Mouse (Mus musculus) embryo, embryonic 9.5 days (tissue): ENCODE results near the gene C1rl.
"Not testable (repeated sequence)": the region's sequence is repeated elsewhere in the genome, so short reads cannot be mapped to it uniquely, and the experiment has no call there.

Experiments
- DNase-seq: peaks from one replicate; pipeline ENCODE4 v3.0.0-alpha.2; 2017; ENCODE audit errors: extremely low spot score

Gene C1rl

GRCm38 (mm10) chr6:124472801-124473200 lies 20.1 kb upstream of the C1rl start:
- no peak for DNase-seq

- no peak for DNase-seq
Measured at GRCm38 (mm10) chr6:124474621-124475020, 18.3 kb upstream of the C1rl start.

GRCm38 (mm10) chr6:124475335-124476075 lies 17.4 kb upstream of the C1rl start:
- not testable (repeated sequence) for DNase-seq

GRCm38 (mm10) chr6:124476216-124476615 lies 16.7 kb upstream of the C1rl start:
- DNase-seq = no peak

- no peak for DNase-seq
Measured at GRCm38 (mm10) chr6:124476796-124477195, 16.1 kb upstream of the C1rl start.

- DNase-seq = no peak
Measured at GRCm38 (mm10) chr6:124477221-124477655, 15.7 kb upstream of the C1rl start.

GRCm38 (mm10) chr6:124477922-124478651 lies 14.8 kb upstream of the C1rl start:
- DNase-seq = no peak

GRCm38 (mm10) chr6:124478874-124479572 lies 13.9 kb upstream of the C1rl start:
- no peak for DNase-seq

GRCm38 (mm10) chr6:124479573-124479930 lies 13.4 kb upstream of the C1rl start:
- no peak for DNase-seq

GRCm38 (mm10) chr6:124480295-124480694 lies 12.6 kb upstream of the C1rl start:
- no peak for DNase-seq

GRCm38 (mm10) chr6:124481571-124481970 lies 11.3 kb upstream of the C1rl start:
- DNase-seq = peak; percentile 73

GRCm38 (mm10) chr6:124483831-124484230 lies 9.1 kb upstream of the C1rl start:
- DNase-seq = not testable (repeated sequence)

- DNase-seq = no peak
Measured at GRCm38 (mm10) chr6:124484851-124485250, 8.1 kb upstream of the C1rl start.

GRCm38 (mm10) chr6:124485414-124486144 lies 7.3 kb upstream of the C1rl start:
- DNase-seq = peak; percentile 50

GRCm38 (mm10) chr6:124487509-124487908 lies 5.4 kb upstream of the C1rl start:
- DNase-seq = no peak

GRCm38 (mm10) chr6:124488952-124489351 lies 4.0 kb upstream of the C1rl start:
- DNase-seq = no peak

GRCm38 (mm10) chr6:124491427-124491826 lies 1.5 kb upstream of the C1rl start:
- no peak for DNase-seq

GRCm38 (mm10) chr6:124493886-124494285 lies 973 bp downstream of the C1rl start:
- no peak for DNase-seq

- DNase-seq = no peak
Measured at GRCm38 (mm10) chr6:124496054-124496453, 3.1 kb downstream of the C1rl start.

GRCm38 (mm10) chr6:124499914-124500566 lies 7.1 kb downstream of the C1rl start:
- no peak for DNase-seq

- DNase-seq = no peak
Measured at GRCm38 (mm10) chr6:124501473-124501872, 8.6 kb downstream of the C1rl start.
